Mouse (Mus musculus) adrenal gland, postnatal 4 days (tissue): ENCODE measurements around the gene Ttc30a2. TPM values are rescaled to one million over a fixed set of nuclear protein-coding genes. Genes with fewer than 3 reads are reported as not detected.

Experiments
- DNase-seq, 2 experiments: peaks; one replicate each; pipeline ENCODE4 v3.0.0; 2021 to 2022; ENCODE audit warnings: low spot score in 2 of 2, mixed read lengths in 2 of 2
- total RNA-seq, 2 experiments: library from RNA; stranded (reverse); gene quantifications; 2 replicates each; pipeline ENCODE4 v1.2.3; 2021

Ttc30a2 gene
- total RNA-seq, 2 experiments from 2014 or later = 0.59 to 0.87 TPM

- no peak for DNase-seq
Observed at GRCm38 (mm10) chr2:75929786-75930444, 48.1 kb downstream of the Ttc30a2 start.

GRCm38 (mm10) chr2:75929141-75929540, 48.8 kb downstream of the Ttc30a2 start:
- no peak for DNase-seq

- no peak for DNase-seq
Observed at GRCm38 (mm10) chr2:75928011-75928410, 50.0 kb downstream of the Ttc30a2 start.

DNA sequence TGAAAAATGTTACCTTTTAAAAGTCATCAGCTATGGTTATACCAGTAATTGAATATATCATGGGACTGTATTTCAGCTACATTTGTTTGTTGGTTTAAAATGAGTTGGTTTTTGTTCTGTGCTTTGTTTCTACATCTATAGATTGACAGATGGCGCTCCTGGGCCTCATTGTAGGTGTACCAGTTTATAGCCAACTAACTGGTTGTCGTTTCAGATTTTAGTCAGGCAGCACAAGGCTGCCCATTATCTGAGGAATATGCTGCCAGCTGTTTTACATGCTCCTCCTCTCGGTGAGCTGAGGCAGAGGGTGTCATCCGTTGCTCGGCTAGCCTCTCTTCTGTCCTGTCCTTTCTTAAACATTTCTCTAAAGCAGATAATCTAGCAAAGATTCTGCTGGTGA, 51.9 kb downstream of the Ttc30a2 start:
- no peak for DNase-seq

Other genes with a start within 250 kb of the Ttc30a2 start
- 10 to 100 TPM; 39.0 to 52.5 TPM for gene Agps, start 146.0 kb downstream of the Ttc30a2 start, total RNA-seq
- 10 to 100 TPM; 20.2 to 21.0 TPM for gene Ttc30b, start 39.6 kb downstream of the Ttc30a2 start, total RNA-seq
- gene Ttc30a1, start 3.8 kb upstream of the Ttc30a2 start, total RNA-seq = 1 to 10 TPM; 4.1 to 4.2 TPM